Mouse (Mus musculus) kidney, adult 2 months (tissue): ENCODE results near the gene Anks1. TPM values are rescaled to one million over a fixed set of nuclear protein-coding genes. Genes with fewer than 3 reads are reported as not detected.
A peak's percentile ranks its signal among the peaks of the same experiment; 100 is the strongest.

Experiments used
- DNase-seq: peaks from one replicate; pipeline ENCODE4 v3.0.0; 2021
- H3K27ac ChIP-seq: fragments of 200-500 bp; 2 replicates; pipeline ENCODE4 v1.5.1; 2012; ENCODE audit warnings: low read depth, low read length, control low read depth, inconsistent platforms; ENCODE audit not compliant: insufficient read depth
- H3K27me3 ChIP-seq: fragments of 200-500 bp; replicated peaks from 2 replicates; pipeline ENCODE4 v1.6.1; 2012; ENCODE audit warnings: mild to moderate bottlenecking, moderate library complexity, low read length, inconsistent platforms; ENCODE audit not compliant: control insufficient read depth, insufficient read depth
- H3K36me3 ChIP-seq: fragments of 200-500 bp; 2 replicates; pipeline ENCODE4 v1.6.1; 2012; ENCODE audit warnings: mild to moderate bottlenecking, moderate library complexity, low read length, inconsistent platforms; ENCODE audit not compliant: control insufficient read depth, insufficient read depth
- H3K4me1 ChIP-seq: fragments of 200-500 bp; 2 replicates; pipeline ENCODE4 v1.6.1; 2011; ENCODE audit warnings: low read length; ENCODE audit not compliant: control insufficient read depth, insufficient read depth
- H3K4me3 ChIP-seq: fragments of 200-500 bp; 2 replicates; pipeline ENCODE4 v1.5.1; 2011; ENCODE audit warnings: mild to moderate bottlenecking, low read depth, low read length, control low read depth; ENCODE audit not compliant: insufficient read depth
- CTCF ChIP-seq: fragments of 200-500 bp; conservative IDR thresholded peaks from 2 replicates; pipeline ENCODE4 v1.5.1; 2011; ENCODE audit warnings: low read depth, mild to moderate bottlenecking, control low read depth, low read length, moderate library complexity, mixed read lengths; ENCODE audit not compliant: insufficient read depth, insufficient read length
- POLR2A ChIP-seq: fragments of 200-500 bp; IDR thresholded peaks from one replicate; pipeline ENCODE4 v1.6.1; 2011; ENCODE audit warnings: low read depth, low read length, control low read depth
- WGBS: fragments of 180-500 bp; shearing (Covaris S2); methylation state at CpG from one replicate; pipeline ENCODE4 v1.1.7; 2018; 5-methylcytosine and 5-hydroxymethylcytosine counted together
- polyA plus RNA-seq: library from polyadenylated mRNA; depleted of rRNA; stranded (reverse); fragments of >200 nt; gene quantifications from 2 replicates; pipeline ENCODE4 v1.2.3, GENCODE M21; 2012

Gene Anks1
- polyA plus RNA-seq, 1 experiment = 36.7 TPM

DNA sequence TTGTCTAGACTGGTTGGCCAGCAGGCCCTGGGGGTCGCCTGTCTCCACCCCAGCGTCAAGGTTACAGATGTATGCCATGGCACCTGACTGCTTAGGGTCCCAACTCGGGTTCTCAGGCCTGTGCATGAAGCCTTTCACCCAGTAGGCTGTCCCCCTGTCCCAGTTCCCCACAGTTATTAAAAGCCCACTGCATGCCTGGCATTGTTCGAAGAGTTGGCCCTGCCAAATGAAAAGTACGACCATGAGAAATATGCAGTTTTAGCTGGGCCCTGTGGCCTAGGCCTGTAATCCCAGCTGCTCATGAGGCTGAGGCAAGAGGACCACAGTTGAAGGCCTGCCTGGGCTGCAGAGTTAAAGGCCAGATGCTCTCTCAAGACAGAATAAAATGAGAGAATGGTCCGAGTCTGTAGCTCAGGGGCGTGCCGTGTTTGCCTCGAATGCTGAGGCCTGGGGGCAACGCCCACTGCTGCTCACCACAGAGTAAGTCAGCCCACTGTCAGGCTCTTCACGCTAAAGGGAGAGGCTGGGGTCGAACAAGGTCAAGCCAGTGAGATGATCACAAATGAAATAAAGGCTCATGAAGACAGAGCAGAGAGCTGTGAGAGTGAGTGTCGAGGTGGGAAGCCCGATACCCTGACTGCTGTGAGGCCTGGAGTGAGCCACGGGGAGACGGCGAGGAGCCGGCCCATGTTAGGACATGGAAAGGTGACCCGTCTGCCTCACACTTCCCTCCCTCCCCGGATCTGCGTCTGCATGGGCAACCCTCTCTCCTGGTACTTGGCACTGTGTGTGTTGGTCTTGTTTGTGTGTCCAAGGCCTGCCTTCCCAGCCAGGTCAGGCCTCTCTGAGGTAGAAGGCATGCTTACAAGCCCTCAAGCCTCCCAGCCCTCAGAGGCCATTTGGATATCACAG lies 110.9 kb downstream of the Anks1 start:
- peak; percentile 42 for DNase-seq
- Histone ChIP-seq H3K27ac (peak overlapping the region; percentile 91), H3K4me1 (peaks cover 73% of the 10 kb centered on the region), H3K4me3 (no peak overlapping the region), H3K27me3 (no peaks in the 10 kb centered on the region), H3K36me3 (no peaks in the 10 kb centered on the region)
- TF ChIP-seq CTCF = no peak
- TF ChIP-seq POLR2A = no peak
- WGBS = 58% methylated on average over 21 of the region's 21 CpGs

GRCm38 (mm10) chr17:28021911-28022310 lies 112.8 kb downstream of the Anks1 start:
- WGBS = 37% methylated on average over 10 of the region's 10 CpGs
- Histone ChIP-seq H3K36me3 (no peaks in the 10 kb centered on the region), H3K27me3 (no peaks in the 10 kb centered on the region), H3K4me1 (peaks cover 73% of the 10 kb centered on the region), H3K27ac (peak overlapping the region; percentile 91), H3K4me3 (no peak overlapping the region)
- DNase-seq = peak; percentile 71
- TF ChIP-seq CTCF = no peak
- TF ChIP-seq POLR2A = no peak

DNA sequence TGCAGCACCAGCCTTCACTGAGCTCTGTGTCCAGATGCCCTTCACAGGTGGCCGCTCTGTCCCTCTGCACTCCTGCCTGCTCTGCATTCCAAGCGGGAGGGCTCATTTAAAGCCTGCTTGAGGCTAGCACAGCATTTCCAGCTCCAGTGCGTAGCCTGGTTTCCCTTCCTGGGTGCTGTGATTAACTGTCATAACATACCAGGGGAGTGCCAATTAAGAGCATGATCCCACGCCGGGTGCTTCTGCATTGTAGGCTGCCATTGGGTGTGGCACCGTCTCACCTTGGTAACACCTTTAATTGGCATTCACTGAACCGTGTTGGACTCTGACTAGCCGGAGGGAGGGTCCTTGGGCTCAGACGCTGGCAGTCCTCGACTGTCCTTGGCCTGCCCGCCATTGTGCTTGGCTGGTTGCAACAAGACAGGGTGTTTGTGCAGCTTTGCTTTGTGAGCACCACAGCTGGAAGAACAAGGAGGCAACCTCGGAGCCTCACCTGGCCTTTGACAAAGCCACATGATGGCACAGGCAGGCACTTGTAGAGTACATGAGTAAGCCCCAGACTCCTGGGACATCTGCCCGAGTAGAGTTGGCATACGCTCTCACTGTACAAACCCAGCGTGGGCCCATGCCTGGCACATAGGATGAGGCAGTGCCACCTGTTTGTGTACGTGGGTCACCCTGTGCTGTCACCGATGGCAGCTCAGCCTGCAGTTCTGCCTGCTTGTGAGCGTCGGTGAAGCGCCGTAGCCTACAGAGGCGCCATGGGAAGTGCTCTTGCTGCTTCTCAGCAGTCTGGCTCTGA lies 113.9 kb downstream of the Anks1 start:
- no peak overlapping the region for H3K4me3 ChIP-seq
- H3K27me3 ChIP-seq = no peaks in the 10 kb centered on the region
- H3K4me1 ChIP-seq = peaks cover 74% of the 10 kb centered on the region
- H3K27ac ChIP-seq = peak overlapping the region; percentile 91
- no peaks in the 10 kb centered on the region for H3K36me3 ChIP-seq
- WGBS = 52% methylated on average over 22 of the region's 22 CpGs
- peak; percentile 88 for DNase-seq
- TF ChIP-seq POLR2A (no peak), CTCF (no peak)

- 20% methylated on average over 5 of the region's 5 CpGs for WGBS
- Histone ChIP-seq H3K4me1 (peaks cover 77% of the 10 kb centered on the region), H3K4me3 (no peak overlapping the region), H3K36me3 (no peaks in the 10 kb centered on the region), H3K27me3 (no peaks in the 10 kb centered on the region), H3K27ac (peak overlapping the region; percentile 83)
- DNase-seq = peak; percentile 87
- TF ChIP-seq CTCF (no peak), POLR2A (no peak)
These were observed 116.4 kb downstream of the Anks1 start for GRCm38 (mm10) chr17:28025541-28025961.

GRCm38 (mm10) chr17:28026111-28026872 lies 117.2 kb downstream of the Anks1 start:
- Histone ChIP-seq H3K4me1 (peaks cover 70% of the 10 kb centered on the region), H3K27me3 (no peaks in the 10 kb centered on the region), H3K36me3 (no peaks in the 10 kb centered on the region), H3K4me3 (no peak overlapping the region), H3K27ac (peak overlapping the region; percentile 83)
- TF ChIP-seq CTCF (no peak), POLR2A (no peak)
- WGBS = 37% methylated on average over 14 of the region's 14 CpGs
- DNase-seq = peak; percentile 87

- Histone ChIP-seq H3K4me1 (peaks cover 65% of the 10 kb centered on the region), H3K27ac (peak overlapping the region; percentile 83), H3K4me3 (no peak overlapping the region), H3K27me3 (no peaks in the 10 kb centered on the region), H3K36me3 (no peaks in the 10 kb centered on the region)
- DNase-seq = no peak
- TF ChIP-seq POLR2A (no peak), CTCF (no peak)
- 82% methylated on average over 6 of the region's 6 CpGs for WGBS
These were observed 118.1 kb downstream of the Anks1 start for GRCm38 (mm10) chr17:28027197-28027596.
